Mouse (Mus musculus) brain, embryonic 14.5 days (tissue): ENCODE data around the gene Il10.

Experiments
- CTCF ChIP-seq: fragments of 200-500 bp; IDR thresholded peaks from 2 replicates; pipeline ENCODE4 v1.5.1; 2012; ENCODE audit warnings: inconsistent platforms, mild to moderate bottlenecking, moderate library complexity, borderline replicate concordance; ENCODE audit not compliant: insufficient read depth, insufficient read length; ENCODE audit errors: extremely low read depth
- POLR2A ChIP-seq: fragments of 200-500 bp; IDR thresholded peaks from 2 replicates; pipeline ENCODE4 v1.6.1; 2012; ENCODE audit warnings: mild to moderate bottlenecking, inconsistent platforms, borderline replicate concordance; ENCODE audit not compliant: poor library complexity, insufficient read depth, insufficient read length, severe bottlenecking; ENCODE audit errors: extremely low read depth

- TF ChIP-seq CTCF, result no peak
- no peak for TF ChIP-seq POLR2A
Observed at GRCm38 (mm10) chr1:131013926-131014325, 5.7 kb upstream of the Il10 start.
